Comparison of ENCODE assay signal across 8 mouse cellular contexts in genomic region chrX:10216410-10216949, GRCm38 (mm10). TPM values are rescaled to one million over a fixed set of nuclear protein-coding genes. Genes with fewer than 3 reads are reported as not detected.
DNase-seq lines count a peak whose midpoint lies in the region; ATAC-seq and TF ChIP-seq lines count a peak whose summit lies in the region.

Rpgr (minus strand) TSS chrX:10216920.

- H3K4me3 ChIP-seq in heart, embryonic 10.5 days: peak within 1 kb of the TSS; percentile 63
- peak within 1 kb of the TSS; percentile 45 for H3K4me3 ChIP-seq in kidney, embryonic 14.5 days (ENCODE audit: low read length)
- H3K4me3 ChIP-seq in limb, embryonic 15.5 days: peak within 1 kb of the TSS; percentile 56
- peak within 1 kb of the TSS; percentile 54 for H3K4me3 ChIP-seq in midbrain, postnatal 0 days (ENCODE audit: low read depth, low read length)

- H3K9ac ChIP-seq in kidney, embryonic 14.5 days (ENCODE audit: low read depth, low read length): peak within 1 kb of the TSS; percentile 62
- H3K9ac ChIP-seq in limb, embryonic 15.5 days: peak within 1 kb of the TSS; percentile 31; the same call in 1 of the 2 replicates
- H3K9ac ChIP-seq in midbrain, postnatal 0 days (replicated peaks; ENCODE audit: low read length, poor library complexity, severe bottlenecking): peak within 1 kb of the TSS; percentile 67

- TF ChIP-seq CTCF in brain, embryonic 14.5 days (IDR thresholded peaks at IDR 0.05; ENCODE audit: borderline replicate concordance, extremely low read depth, insufficient read depth, insufficient read length): peak; percentile 80
- peak; percentile 85 for TF ChIP-seq CTCF in midbrain, postnatal 0 days (IDR thresholded peaks at IDR 0.05)

- H3K4me2 ChIP-seq in kidney, embryonic 14.5 days (replicated peaks; ENCODE audit: low read depth, low read length): peak within 1 kb of the TSS; percentile 43
- H3K4me2 ChIP-seq in limb, embryonic 15.5 days: peak within 1 kb of the TSS; percentile 26; the same call in 1 of the 2 replicates
- H3K4me2 ChIP-seq in midbrain, postnatal 0 days (ENCODE audit: low read depth, low read length, poor library complexity, severe bottlenecking): peak within 1 kb of the TSS; percentile 34

- 11% methylated on average over 46 of the region's 47 CpGs for WGBS in heart, embryonic 10.5 days
- 21% methylated on average over 41 of the region's 47 CpGs for WGBS in kidney, embryonic 14.5 days
- WGBS in limb, embryonic 15.5 days: 11% methylated on average over 44 of the region's 47 CpGs
- 18% methylated on average over 41 of the region's 47 CpGs for WGBS in midbrain, postnatal 0 days

- H3K36me3 ChIP-seq in heart, embryonic 10.5 days: no peaks in the 10 kb centered on the region
- no peaks in the 10 kb centered on the region for H3K36me3 ChIP-seq in kidney, embryonic 14.5 days (ENCODE audit: control insufficient read depth, insufficient read depth, low read length)
- no peaks in the 10 kb centered on the region for H3K36me3 ChIP-seq in limb, embryonic 15.5 days
- no peaks in the 10 kb centered on the region for H3K36me3 ChIP-seq in midbrain, postnatal 0 days (ENCODE audit: insufficient read depth, low read length)

- no peaks in the 10 kb centered on the region for H3K4me1 ChIP-seq in heart, embryonic 10.5 days
- no peaks in the 10 kb centered on the region for H3K4me1 ChIP-seq in kidney, embryonic 14.5 days (ENCODE audit: control insufficient read depth, insufficient read depth, low read length)
- no peaks in the 10 kb centered on the region for H3K4me1 ChIP-seq in limb, embryonic 15.5 days
- H3K4me1 ChIP-seq in midbrain, postnatal 0 days (ENCODE audit: insufficient read depth, low read length): no peaks in the 10 kb centered on the region

- peak; percentile 94 to 96 for DNase-seq in B cell, adult 2 months
- peak; percentile 98 for DNase-seq in brain, embryonic 14.5 days (ENCODE audit: low read depth)
- DNase-seq in heart, embryonic 10.5 days (ENCODE audit: low spot score): peak; percentile 93
- peak; percentile 94 for DNase-seq in midbrain, postnatal 0 days (ENCODE audit: low spot score)
- DNase-seq in spleen, postnatal 10 days (ENCODE audit: low spot score in 2 of 2): peak; percentile 69 to 91

- ATAC-seq in erythroblast, adult 5-6 weeks (replicated peaks; ENCODE audit: low FRiP score, poor library complexity, severe bottlenecking): peak; percentile 99
- peak; percentile 98 for ATAC-seq in kidney, embryonic 14.5 days (ENCODE audit: low FRiP score, low TSS enrichment)
- peak; percentile 98 for ATAC-seq in limb, embryonic 15.5 days (ENCODE audit: insufficient number of reproducible peaks, low FRiP score, low TSS enrichment, low read depth)
- ATAC-seq in midbrain, postnatal 0 days (ENCODE audit: low FRiP score): peak; percentile 98

- no peaks in the 10 kb centered on the region for H3K27me3 ChIP-seq in heart, embryonic 10.5 days (ENCODE audit: insufficient read depth, poor library complexity, severe bottlenecking)
- no peaks in the 10 kb centered on the region for H3K27me3 ChIP-seq in kidney, embryonic 14.5 days (ENCODE audit: control insufficient read depth, insufficient read depth, low read length)
- H3K27me3 ChIP-seq in limb, embryonic 15.5 days: no peaks in the 10 kb centered on the region
- H3K27me3 ChIP-seq in midbrain, postnatal 0 days (ENCODE audit: insufficient read depth, low read length): no peaks in the 10 kb centered on the region

- no peaks in the 10 kb centered on the region for H3K9me3 ChIP-seq in heart, embryonic 10.5 days
- no peaks in the 10 kb centered on the region; the same call in 1 of the 2 replicates for H3K9me3 ChIP-seq in kidney, embryonic 14.5 days (ENCODE audit: control insufficient read depth, low read length)
- H3K9me3 ChIP-seq in limb, embryonic 15.5 days: no peaks in the 10 kb centered on the region
- H3K9me3 ChIP-seq in midbrain, postnatal 0 days (ENCODE audit: low read length): no peaks in the 10 kb centered on the region

- TF ChIP-seq POLR2A in brain, embryonic 14.5 days (IDR thresholded peaks at IDR 0.05; ENCODE audit: borderline replicate concordance, extremely low read depth, insufficient read depth, insufficient read length, poor library complexity, severe bottlenecking): no peak

- peak within 1 kb of the TSS; percentile 85 for H3K27ac ChIP-seq in heart, embryonic 10.5 days
- peak within 1 kb of the TSS; percentile 51 for H3K27ac ChIP-seq in kidney, embryonic 14.5 days (ENCODE audit: low read depth, low read length)
- peak within 1 kb of the TSS; percentile 80 for H3K27ac ChIP-seq in limb, embryonic 15.5 days
- H3K27ac ChIP-seq in midbrain, postnatal 0 days (ENCODE audit: low read depth, low read length): peak within 1 kb of the TSS; percentile 83

RNA-seq across cellular contexts. Expression of gene Rpgr, which starts in this region (rescaled TPM):
- 22.7 and 24.5 TPM in 2 replicates for polyA plus RNA-seq in brain, embryonic 14.5 days (2012; rRNA removed)
- 0.58 and 1.7 TPM in 2 replicates for total RNA-seq in erythroblast, adult 5-6 weeks (2015; ENCODE audit: low replicate concordance)
- total RNA-seq in erythroblast, adult 5-6 weeks (2017; ENCODE audit: low replicate concordance): 3.2 and 3.9 TPM in 2 replicates
- polyA plus RNA-seq in heart, embryonic 10.5 days (2016; fragmentation: Nextera tagmentation; extraction: Ambion mirVana): 13.5 and 14.3 TPM in 2 replicates
- polyA plus RNA-seq in kidney, embryonic 14.5 days (2014; fragmentation: Nextera tagmentation; extraction: Ambion mirVana): 21.5 and 24.0 TPM in 2 replicates
- polyA plus RNA-seq in limb, embryonic 15.5 days (2015; fragmentation: Nextera tagmentation; extraction: Ambion mirVana): 9.5 and 10.0 TPM in 2 replicates
- total RNA-seq in midbrain, postnatal 0 days (2014; rRNA removed): 22.9 and 24.6 TPM in 2 replicates
- 25.4 and 28.4 TPM in 2 replicates for polyA plus RNA-seq in midbrain, postnatal 0 days (2015; fragmentation: Nextera tagmentation; extraction: Ambion mirVana)

Comparison
In these comparisons a context has a peak if more than half of its experiments do, and no peak if none do; other contexts are left out.
1. Peak in every context shown above with its lines: DNase-seq, ATAC-seq, H3K4me3 ChIP-seq and H3K27ac ChIP-seq.